Mouse (Mus musculus): ENCODE results near the gene Hoxa4. TPM values are rescaled to one million over a fixed set of nuclear protein-coding genes. Genes with fewer than 3 reads are reported as not detected.
A peak's percentile ranks its signal among the peaks of the same experiment; 100 is the strongest.

Hoxa4 gene
- polyA plus RNA-seq, 1 experiment from 2014 or later = 3.6 TPM

DNA sequence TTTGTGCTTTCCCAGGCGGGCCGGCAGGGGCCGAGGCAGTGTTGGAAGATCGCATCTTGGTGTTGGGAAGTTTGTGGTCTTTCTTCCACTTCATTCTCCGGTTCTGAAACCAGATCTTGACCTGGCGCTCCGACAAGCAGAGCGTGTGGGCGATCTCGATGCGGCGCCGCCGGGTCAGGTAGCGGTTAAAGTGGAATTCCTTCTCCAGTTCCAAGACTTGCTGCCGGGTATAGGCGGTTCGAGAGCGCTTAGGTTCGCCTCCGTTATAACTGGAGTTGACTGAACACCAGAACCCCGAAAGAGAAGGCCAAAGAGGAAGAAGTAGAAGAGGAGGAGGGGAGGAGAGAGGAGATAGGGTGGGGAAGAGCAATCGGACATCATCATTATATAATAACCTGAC, 1.1 kb downstream of the Hoxa4 start:
- H3K27me3 ChIP-seq (replicated peaks; ENCODE audit: control insufficient read depth, insufficient read depth, low read length) = 0 out of 2 replicates have a peak, but pooled peaks cover 4% of the 10 kb centered on the region
- no peaks in the 10 kb centered on the region for H3K9me3 ChIP-seq (ENCODE audit: control insufficient read depth)
- no peaks in the 10 kb centered on the region for H3K36me3 ChIP-seq (ENCODE audit: control insufficient read depth, insufficient read depth)
- ATAC-seq = no peak
- H3K9ac ChIP-seq (ENCODE audit: low read depth, low read length) = peak overlapping the region; percentile 85
- peak overlapping the region; percentile 85 for H3K27ac ChIP-seq (ENCODE audit: low read depth, low read length)
- no peak for TF ChIP-seq CTCF (IDR thresholded peaks at IDR 0.05; ENCODE audit: low read depth)
- H3K4me3 ChIP-seq (ENCODE audit: low read depth, low read length) = peak overlapping the region; percentile 68
- 11% methylated on average over 23 of the region's 23 CpGs for WGBS
- H3K4me1 ChIP-seq (replicated peaks; ENCODE audit: control insufficient read depth, insufficient read depth, low read length) = peaks cover 11% of the 10 kb centered on the region; the same call in 1 of the 2 replicates
- H3K4me2 ChIP-seq (replicated peaks; ENCODE audit: low read depth) = peak overlapping the region; percentile 96

GRCm38 (mm10) chr6:52189909-52190308, 1.6 kb downstream of the Hoxa4 start:
- Histone ChIP-seq H3K36me3 (ENCODE audit: control insufficient read depth, insufficient read depth) (no peaks in the 10 kb centered on the region), H3K27ac (ENCODE audit: low read depth, low read length) (peak overlapping the region; percentile 85), H3K27me3 (replicated peaks; ENCODE audit: control insufficient read depth, insufficient read depth, low read length) (0 out of 2 replicates have a peak, but pooled peaks cover 4% of the 10 kb centered on the region), H3K4me1 (replicated peaks; ENCODE audit: control insufficient read depth, insufficient read depth, low read length) (peaks cover 11% of the 10 kb centered on the region; the same call in 1 of the 2 replicates), H3K4me3 (ENCODE audit: low read depth, low read length) (peak overlapping the region; percentile 68), H3K9ac (ENCODE audit: low read depth, low read length) (0 out of 2 replicates have a peak overlapping the region, but pooled peaks have one; percentile 85), H3K4me2 (replicated peaks; ENCODE audit: low read depth) (peak overlapping the region; percentile 96), H3K9me3 (ENCODE audit: control insufficient read depth) (no peaks in the 10 kb centered on the region)
- WGBS = 47% methylated on average over 8 of the region's 8 CpGs
- no peak for TF ChIP-seq CTCF (IDR thresholded peaks at IDR 0.05; ENCODE audit: low read depth)
- no peak for ATAC-seq

DNA sequence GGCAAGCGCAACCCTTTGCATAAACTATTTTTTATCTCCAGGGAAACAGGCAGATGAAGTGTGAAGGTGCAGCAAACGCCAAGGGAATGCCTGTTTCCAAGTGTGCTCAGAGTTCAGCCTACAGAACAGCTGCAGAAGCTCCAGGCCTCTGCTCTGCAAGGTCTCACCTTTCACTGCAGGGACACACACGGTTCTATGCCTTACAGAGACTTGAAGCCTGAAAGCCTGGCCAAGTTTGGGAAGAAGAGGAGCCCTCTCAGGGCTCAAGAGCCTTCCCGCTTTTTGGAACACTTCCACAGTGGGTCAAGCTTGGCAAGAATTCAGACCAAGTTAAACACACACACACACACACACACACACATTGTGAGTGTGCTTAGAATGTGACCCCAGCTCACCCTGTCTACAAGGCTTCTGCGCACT, 2.4 kb downstream of the Hoxa4 start:
- H3K27ac ChIP-seq (ENCODE audit: low read depth, low read length) = 0 out of 2 replicates have a peak overlapping the region, but pooled peaks have one; percentile 85
- no peak overlapping the region for H3K9ac ChIP-seq (ENCODE audit: low read depth, low read length)
- ATAC-seq = no peak
- TF ChIP-seq CTCF (IDR thresholded peaks at IDR 0.05; ENCODE audit: low read depth) = no peak
- WGBS = 50% methylated on average over 5 of the region's 5 CpGs
- H3K9me3 ChIP-seq (ENCODE audit: control insufficient read depth) = no peaks in the 10 kb centered on the region
- H3K4me3 ChIP-seq (ENCODE audit: low read depth, low read length) = no peak overlapping the region
- peaks cover 14% of the 10 kb centered on the region; the same call in 1 of the 2 replicates for H3K4me1 ChIP-seq (replicated peaks; ENCODE audit: control insufficient read depth, insufficient read depth, low read length)
- 0 out of 2 replicates have a peak, but pooled peaks cover 4% of the 10 kb centered on the region for H3K27me3 ChIP-seq (replicated peaks; ENCODE audit: control insufficient read depth, insufficient read depth, low read length)
- peak overlapping the region; percentile 1; the same call in 1 of the 2 replicates for H3K4me2 ChIP-seq (replicated peaks; ENCODE audit: low read depth)
- no peaks in the 10 kb centered on the region for H3K36me3 ChIP-seq (ENCODE audit: control insufficient read depth, insufficient read depth)

GRCm38 (mm10) chr6:52186500-52186899, 5.1 kb downstream of the Hoxa4 start:
- Histone ChIP-seq H3K27ac (ENCODE audit: low read depth, low read length) (no peak overlapping the region), H3K36me3 (ENCODE audit: control insufficient read depth, insufficient read depth) (no peaks in the 10 kb centered on the region), H3K9me3 (ENCODE audit: control insufficient read depth) (no peaks in the 10 kb centered on the region), H3K4me1 (replicated peaks; ENCODE audit: control insufficient read depth, insufficient read depth, low read length) (peaks cover 14% of the 10 kb centered on the region; the same call in 1 of the 2 replicates), H3K4me2 (replicated peaks; ENCODE audit: low read depth) (no peak overlapping the region), H3K4me3 (ENCODE audit: low read depth, low read length) (no peak overlapping the region), H3K9ac (ENCODE audit: low read depth, low read length) (no peak overlapping the region), H3K27me3 (replicated peaks; ENCODE audit: control insufficient read depth, insufficient read depth, low read length) (0 out of 2 replicates have a peak, but pooled peaks cover 4% of the 10 kb centered on the region)
- WGBS = 66% methylated on average over 1 of the region's 1 CpGs
- peak; percentile 47; the same call in 1 of the 2 replicates for TF ChIP-seq CTCF (IDR thresholded peaks at IDR 0.05; ENCODE audit: low read depth)
- no peak for ATAC-seq

DNA sequence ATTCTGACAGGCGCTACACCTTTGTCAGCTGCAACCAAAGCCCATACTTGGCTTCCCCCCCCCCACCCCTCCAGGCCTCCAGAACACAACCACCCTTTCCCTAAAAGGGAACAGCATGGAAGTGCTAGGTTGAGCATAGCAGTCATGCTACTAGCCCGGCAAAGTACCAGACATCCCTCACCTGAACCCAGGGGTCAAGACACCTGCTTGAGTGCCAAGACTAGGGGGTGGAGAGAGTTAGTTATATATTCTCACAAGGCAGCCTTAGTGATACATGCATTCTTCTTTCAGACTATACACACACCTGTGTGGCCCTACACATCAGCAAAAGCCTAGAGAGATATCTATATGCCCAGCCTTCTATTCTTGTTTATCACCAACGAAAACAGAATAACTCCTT, 5.7 kb downstream of the Hoxa4 start:
- Histone ChIP-seq H3K27ac (ENCODE audit: low read depth, low read length) (no peak overlapping the region), H3K4me1 (replicated peaks; ENCODE audit: control insufficient read depth, insufficient read depth, low read length) (peaks cover 14% of the 10 kb centered on the region; the same call in 1 of the 2 replicates)
- 55% methylated on average over 3 of the region's 3 CpGs for WGBS

DNA sequence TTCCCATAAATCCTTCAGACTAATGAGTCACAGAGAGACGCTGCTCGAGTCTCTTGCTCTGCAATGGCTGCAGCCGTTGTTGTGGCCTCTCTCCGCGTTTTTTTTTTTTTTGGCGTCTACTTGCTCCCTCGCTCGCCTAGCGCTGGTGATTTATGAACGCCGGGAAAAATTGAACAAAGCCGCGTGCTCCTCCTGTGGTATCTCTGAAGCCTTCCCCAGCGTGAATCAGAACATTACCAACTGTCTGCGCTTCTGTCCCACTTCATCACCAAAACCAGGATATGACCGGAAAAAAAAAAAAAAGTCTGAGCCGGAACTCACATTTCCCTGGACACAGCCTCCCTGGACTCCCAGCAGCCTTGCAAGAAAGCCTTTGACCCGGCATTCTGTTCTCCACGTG, 6.3 kb downstream of the Hoxa4 start:
- Histone ChIP-seq H3K27ac (ENCODE audit: low read depth, low read length) (no peak overlapping the region), H3K27me3 (replicated peaks; ENCODE audit: control insufficient read depth, insufficient read depth, low read length) (0 out of 2 replicates have a peak, but pooled peaks cover 4% of the 10 kb centered on the region), H3K36me3 (ENCODE audit: control insufficient read depth, insufficient read depth) (no peaks in the 10 kb centered on the region), H3K4me2 (replicated peaks; ENCODE audit: low read depth) (peak overlapping the region; percentile 51), H3K9me3 (ENCODE audit: control insufficient read depth) (no peaks in the 10 kb centered on the region), H3K4me1 (replicated peaks; ENCODE audit: control insufficient read depth, insufficient read depth, low read length) (peaks cover 13% of the 10 kb centered on the region; the same call in 1 of the 2 replicates), H3K4me3 (ENCODE audit: low read depth, low read length) (peak overlapping the region; percentile 17; the same call in 1 of the 2 replicates), H3K9ac (ENCODE audit: low read depth, low read length) (no peak overlapping the region)
- 6% methylated on average over 19 of the region's 19 CpGs for WGBS
- no peak for TF ChIP-seq CTCF (IDR thresholded peaks at IDR 0.05; ENCODE audit: low read depth)
- no peak for ATAC-seq

More for the DNA sequence above, 5.7 kb downstream of the Hoxa4 start:
- Histone ChIP-seq H3K27me3 (replicated peaks; ENCODE audit: control insufficient read depth, insufficient read depth, low read length) (0 out of 2 replicates have a peak, but pooled peaks cover 4% of the 10 kb centered on the region), H3K4me3 (ENCODE audit: low read depth, low read length) (no peak overlapping the region), H3K36me3 (ENCODE audit: control insufficient read depth, insufficient read depth) (no peaks in the 10 kb centered on the region), H3K9me3 (ENCODE audit: control insufficient read depth) (no peaks in the 10 kb centered on the region), H3K9ac (ENCODE audit: low read depth, low read length) (no peak overlapping the region), H3K4me2 (replicated peaks; ENCODE audit: low read depth) (peak overlapping the region; percentile 51)
- ATAC-seq = no peak
- no peak for TF ChIP-seq CTCF (IDR thresholded peaks at IDR 0.05; ENCODE audit: low read depth)

Measured in intestine, postnatal 0 days (tissue).